Mouse (Mus musculus) erythroblast, embryonic 14.5 days (primary cell): ENCODE data around the gene Lsp1. TPM values are rescaled to one million over a fixed set of nuclear protein-coding genes. Genes with fewer than 3 reads are reported as not detected.

Source experiments
- H3K27me3 ChIP-seq: 2 replicates; pipeline ENCODE4 v1.6.1; 2012; ENCODE audit warnings: inconsistent platforms; ENCODE audit not compliant: control insufficient read depth
- H3K36me3 ChIP-seq: 2 replicates; pipeline ENCODE4 v1.6.1; 2012; ENCODE audit warnings: mild to moderate bottlenecking, inconsistent platforms; ENCODE audit not compliant: control insufficient read depth
- H3K4me1 ChIP-seq: 2 replicates; pipeline ENCODE4 v1.6.1; 2012; ENCODE audit warnings: inconsistent platforms; ENCODE audit not compliant: control insufficient read depth
- H3K4me3 ChIP-seq: replicated peaks from 2 replicates; pipeline ENCODE3; 2012; ENCODE audit warnings: moderate library complexity, mild to moderate bottlenecking, inconsistent platforms
- H3K9me3 ChIP-seq: 2 replicates; pipeline ENCODE4 v1.6.1; 2012; ENCODE audit warnings: low read length, inconsistent platforms, mixed read lengths; ENCODE audit not compliant: control insufficient read depth
- GATA1 ChIP-seq: IDR thresholded peaks from 2 replicates; pipeline ENCODE4 v1.6.1; 2012; ENCODE audit warnings: low read length, inconsistent platforms, mixed read lengths
- TAL1 ChIP-seq: IDR thresholded peaks from 3 replicates; pipeline ENCODE4 v1.6.1; 2012; ENCODE audit warnings: low read length, inconsistent platforms, mixed read lengths
- polyA plus RNA-seq: library from polyadenylated mRNA; stranded (reverse); fragments of >175 nt; gene quantifications from 2 replicates; pipeline ENCODE4 v1.2.3, GENCODE M21; 2012

Lsp1 gene
- polyA plus RNA-seq, 1 experiment = 0.05 TPM

DNA sequence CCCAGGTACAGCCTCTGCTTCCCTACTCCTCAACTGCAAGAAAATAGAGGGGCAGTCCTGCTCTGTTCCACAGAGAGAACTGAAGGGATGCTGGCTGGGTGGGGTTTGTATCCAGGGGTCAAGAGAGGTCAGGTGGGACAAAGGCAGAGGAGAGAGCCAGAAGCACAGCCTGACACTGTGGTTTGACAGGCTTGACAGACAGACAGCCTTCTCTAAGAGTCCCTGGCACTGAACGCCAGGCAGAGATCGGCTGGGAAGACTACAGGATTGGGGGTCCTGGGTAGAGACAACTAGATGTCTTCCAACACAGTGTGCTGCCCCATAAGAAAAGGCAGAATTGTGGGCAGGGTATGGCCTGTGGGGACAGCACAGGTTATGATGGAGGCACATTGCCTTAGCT lies 18.0 kb downstream of the Lsp1 start:
- Histone ChIP-seq H3K27me3 (no peaks in the 10 kb centered on the region), H3K4me1 (no peaks in the 10 kb centered on the region), H3K4me3 (no peak overlapping the region), H3K36me3 (no peaks in the 10 kb centered on the region), H3K9me3 (no peaks in the 10 kb centered on the region)
- no peak for TF ChIP-seq GATA1
- no peak for TF ChIP-seq TAL1

DNA sequence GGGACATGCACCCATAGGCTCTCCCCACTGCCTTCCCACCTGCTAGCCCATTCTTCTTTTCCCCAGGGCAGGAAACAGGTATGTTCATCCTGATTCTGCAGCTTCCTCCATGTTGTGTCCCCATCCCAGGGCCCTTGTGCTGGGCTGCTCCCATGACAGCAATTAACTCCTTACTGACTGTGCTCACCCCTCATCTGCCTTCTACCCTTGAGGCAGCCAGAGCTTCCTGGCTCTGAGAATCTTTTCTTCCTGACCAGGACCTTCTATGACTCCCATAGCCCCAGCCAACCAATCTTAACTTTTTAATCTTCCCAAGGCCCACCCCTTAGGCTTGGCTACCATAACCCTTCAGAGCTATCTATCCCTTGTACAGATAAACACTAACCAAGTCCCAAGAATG lies 18.7 kb downstream of the Lsp1 start:
- no peak overlapping the region for H3K4me3 ChIP-seq
- no peaks in the 10 kb centered on the region for H3K27me3 ChIP-seq
- TF ChIP-seq GATA1 (no peak), TAL1 (no peak)
- H3K36me3 ChIP-seq = no peaks in the 10 kb centered on the region
- H3K9me3 ChIP-seq = no peaks in the 10 kb centered on the region
- H3K4me1 ChIP-seq = no peaks in the 10 kb centered on the region

- Histone ChIP-seq H3K9me3 (no peaks in the 10 kb centered on the region), H3K4me1 (no peaks in the 10 kb centered on the region), H3K4me3 (no peak overlapping the region), H3K27me3 (no peaks in the 10 kb centered on the region), H3K36me3 (no peaks in the 10 kb centered on the region)
- TF ChIP-seq GATA1 (no peak), TAL1 (no peak)
These were observed 19.3 kb downstream of the Lsp1 start for GRCm38 (mm10) chr7:142479886-142480285.

DNA sequence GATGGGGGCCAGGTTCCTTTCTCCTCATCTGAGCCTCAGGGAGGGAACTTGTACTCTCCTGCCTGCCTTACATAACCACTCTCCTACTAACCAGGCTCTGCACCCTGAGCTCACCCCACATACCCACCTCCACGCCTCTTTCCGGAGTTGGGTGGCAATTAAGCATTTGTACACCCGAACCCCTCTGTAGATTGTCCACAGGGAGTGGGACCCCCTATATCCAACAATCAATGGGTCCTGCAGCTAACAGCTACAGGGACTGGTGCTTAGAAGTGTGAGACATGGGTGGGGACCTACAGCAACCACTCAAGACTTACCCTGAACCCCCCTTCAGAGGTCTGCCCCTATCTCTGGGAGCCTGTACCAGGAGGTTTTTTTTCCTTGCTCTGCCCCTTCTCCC lies 20.1 kb downstream of the Lsp1 start:
- TF ChIP-seq GATA1 = no peak

DNA sequence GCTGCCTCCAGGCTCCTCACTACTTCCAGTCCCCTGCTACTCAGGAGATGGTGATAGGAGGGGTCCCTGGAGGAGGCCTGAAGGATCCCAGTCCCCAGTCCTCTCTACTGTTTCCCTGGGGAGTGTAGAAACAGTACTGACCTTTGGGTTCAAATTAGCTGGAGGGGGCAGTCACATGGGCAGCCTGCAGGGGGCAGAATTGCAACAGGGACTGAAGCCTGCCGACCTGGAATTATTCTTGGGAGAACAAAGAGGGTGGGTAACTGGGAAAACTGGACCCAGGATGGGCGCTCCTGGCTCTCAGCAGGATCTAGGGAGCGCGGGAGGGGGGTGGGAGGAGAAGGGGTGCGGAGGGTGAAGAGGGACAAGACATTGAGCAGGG lies 20.6 kb downstream of the Lsp1 start:
- Histone ChIP-seq H3K27me3 (no peaks in the 10 kb centered on the region), H3K36me3 (no peaks in the 10 kb centered on the region), H3K4me1 (no peaks in the 10 kb centered on the region), H3K9me3 (no peaks in the 10 kb centered on the region), H3K4me3 (no peak overlapping the region)
- TF ChIP-seq GATA1 = no peak
- TF ChIP-seq TAL1 = no peak

More for the DNA sequence above, 20.1 kb downstream of the Lsp1 start:
- H3K4me1 ChIP-seq = no peaks in the 10 kb centered on the region
- no peak overlapping the region for H3K4me3 ChIP-seq
- no peaks in the 10 kb centered on the region for H3K36me3 ChIP-seq
- H3K27me3 ChIP-seq = no peaks in the 10 kb centered on the region
- no peaks in the 10 kb centered on the region for H3K9me3 ChIP-seq

GRCm38 (mm10) chr7:142481568-142482255 lies 21.1 kb downstream of the Lsp1 start:
- H3K4me1 ChIP-seq = no peaks in the 10 kb centered on the region
- H3K4me3 ChIP-seq = no peak overlapping the region
- H3K27me3 ChIP-seq = no peaks in the 10 kb centered on the region
- H3K36me3 ChIP-seq = no peaks in the 10 kb centered on the region
- no peak for TF ChIP-seq TAL1
- no peak for TF ChIP-seq GATA1
- H3K9me3 ChIP-seq = no peaks in the 10 kb centered on the region

- H3K4me1 ChIP-seq = no peaks in the 10 kb centered on the region
- TF ChIP-seq GATA1 = no peak
- no peak for TF ChIP-seq TAL1
- no peaks in the 10 kb centered on the region for H3K36me3 ChIP-seq
- no peaks in the 10 kb centered on the region for H3K27me3 ChIP-seq
- H3K4me3 ChIP-seq = no peak overlapping the region
- no peaks in the 10 kb centered on the region for H3K9me3 ChIP-seq
These were observed 21.6 kb downstream of the Lsp1 start for GRCm38 (mm10) chr7:142482256-142482609.

- H3K27me3 ChIP-seq = no peaks in the 10 kb centered on the region
- H3K4me1 ChIP-seq = no peaks in the 10 kb centered on the region
- H3K4me3 ChIP-seq = no peak overlapping the region
- H3K9me3 ChIP-seq = no peaks in the 10 kb centered on the region
- no peaks in the 10 kb centered on the region for H3K36me3 ChIP-seq
- TF ChIP-seq TAL1 = no peak
- no peak for TF ChIP-seq GATA1
These were observed 22.5 kb downstream of the Lsp1 start for GRCm38 (mm10) chr7:142483136-142483535.

DNA sequence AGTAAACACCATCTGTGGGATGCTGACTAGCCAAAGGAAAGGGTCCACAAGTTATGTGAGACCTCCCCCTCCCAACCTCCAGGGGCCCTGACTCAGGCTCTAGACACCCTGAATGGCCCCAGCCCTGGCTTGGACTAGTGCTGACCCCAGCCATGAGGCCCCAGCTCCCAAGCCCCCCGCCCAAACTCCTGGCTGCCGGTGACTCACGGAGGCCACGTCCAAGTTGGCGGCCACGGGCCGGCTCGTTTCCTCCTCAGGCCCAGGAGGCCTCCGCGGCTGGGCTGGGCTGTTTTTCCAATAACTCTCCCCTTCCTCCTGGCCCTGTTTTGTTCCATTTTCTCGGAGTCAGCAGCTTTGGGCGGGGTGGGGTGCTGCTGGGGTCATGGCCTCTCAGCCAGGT lies 24.2 kb downstream of the Lsp1 start:
- H3K27me3 ChIP-seq = no peaks in the 10 kb centered on the region
- no peak for TF ChIP-seq TAL1
- no peak for TF ChIP-seq GATA1
- no peaks in the 10 kb centered on the region for H3K36me3 ChIP-seq
- no peaks in the 10 kb centered on the region for H3K4me1 ChIP-seq
- H3K9me3 ChIP-seq = no peaks in the 10 kb centered on the region
- H3K4me3 ChIP-seq = no peak overlapping the region

- TF ChIP-seq GATA1 (no peak), TAL1 (no peak)
- Histone ChIP-seq H3K27me3 (no peaks in the 10 kb centered on the region), H3K4me3 (no peak overlapping the region), H3K36me3 (no peaks in the 10 kb centered on the region), H3K4me1 (no peaks in the 10 kb centered on the region), H3K9me3 (no peaks in the 10 kb centered on the region)
These were observed 26.1 kb downstream of the Lsp1 start for GRCm38 (mm10) chr7:142486751-142487162.
